Mouse (Mus musculus): Measurements from ENCODE around the gene Ankrd49. TPM values are rescaled to one million over a fixed set of nuclear protein-coding genes. Genes with fewer than 3 reads are reported as not detected.

Gene Ankrd49
- total RNA-seq (2021), result 1 to 10 TPM; 8.0 to 8.1 TPM
- long read RNA-seq, experiment 1, partial matches to known transcripts, result 0 of 5 reads
- long read RNA-seq, experiment 1, other reads (novel, unspliced or antisense), result 2 of 5 reads
- long read RNA-seq, experiment 2, partial matches to known transcripts, result 0 of 4 reads
- long read RNA-seq, experiment 2, other reads (novel, unspliced or antisense), result 0 of 4 reads

DNA sequence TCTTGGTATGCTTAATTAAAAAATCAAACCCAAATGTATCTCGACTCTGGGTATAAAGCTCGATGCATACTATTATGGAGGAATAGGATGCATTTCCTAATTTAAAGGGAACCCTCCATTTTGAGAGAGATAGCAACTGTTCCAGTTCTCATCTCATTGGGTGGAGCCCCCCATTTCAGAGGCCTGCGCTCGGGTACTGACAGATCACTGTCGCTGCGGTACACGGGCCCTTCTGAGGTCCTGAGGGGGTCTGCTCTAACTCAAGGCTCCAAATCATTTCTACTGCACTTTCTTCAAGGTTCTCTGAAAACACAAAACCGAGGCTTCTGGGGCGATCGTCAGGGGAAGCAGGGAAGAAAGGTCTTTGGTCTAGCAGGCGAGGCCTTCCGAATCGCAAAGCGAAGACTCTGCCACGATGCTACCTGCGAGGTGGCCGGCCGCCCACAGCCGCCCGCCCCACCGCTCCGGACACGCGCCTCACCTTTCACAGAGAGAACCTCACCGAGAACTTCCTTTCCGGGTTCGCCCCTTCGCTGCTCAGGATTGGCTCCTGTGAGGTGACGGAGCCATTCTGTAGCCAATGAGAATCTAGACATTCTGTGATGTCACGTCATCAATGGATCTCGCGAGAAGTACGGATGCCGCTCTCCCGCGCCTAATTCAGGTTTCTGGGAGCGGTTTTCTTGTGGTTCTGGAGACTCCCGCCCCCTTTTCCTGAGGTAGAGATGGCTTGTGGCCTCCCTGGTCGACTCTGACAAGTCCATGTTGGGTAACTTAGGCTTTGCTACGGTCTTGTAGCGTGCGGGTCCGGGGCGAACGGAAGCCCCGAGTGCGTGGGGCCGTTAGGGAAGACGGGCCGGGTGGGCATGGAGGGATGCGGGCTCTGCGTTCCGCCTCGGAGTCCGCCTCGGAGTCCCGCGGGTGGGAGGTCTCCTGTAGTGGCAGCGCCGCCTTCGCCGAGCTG is at the start of gene Ankrd49, which contains the start of gene Mre11a:
TSS of gene Ankrd49 (minus strand) at position 818 of the 964 bp plus-strand sequence.
TSS of gene Mre11a (plus strand) at position 616 of the 964 bp plus-strand sequence.
- DNase-seq, result peak; percentile 87 to 93
- intact Hi-C loops (cut with DNase I), result no loop called here

DNA sequence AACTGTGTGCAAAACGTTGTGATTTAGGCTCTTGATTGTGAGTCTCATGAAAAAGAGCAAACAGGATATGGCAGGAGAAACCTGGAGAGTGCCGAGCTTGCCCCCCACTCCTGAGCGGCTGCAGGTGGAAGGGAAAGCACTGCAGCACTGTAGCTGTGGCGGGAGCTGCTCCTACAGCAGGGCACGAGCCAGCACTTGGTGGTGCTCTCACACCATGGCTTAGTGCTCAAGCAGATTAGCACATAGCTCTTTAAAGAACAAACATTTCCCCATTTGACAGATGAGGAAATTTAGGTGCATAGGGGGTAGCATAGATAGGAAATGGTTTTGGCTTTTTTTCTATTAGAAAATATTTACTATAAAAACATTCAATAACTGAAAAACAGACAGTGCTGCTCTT is 47.4 kb upstream of the Ankrd49 start:
- DNase-seq, result no peak
- intact Hi-C loops (cut with DNase I), result no loop called here

DNA sequence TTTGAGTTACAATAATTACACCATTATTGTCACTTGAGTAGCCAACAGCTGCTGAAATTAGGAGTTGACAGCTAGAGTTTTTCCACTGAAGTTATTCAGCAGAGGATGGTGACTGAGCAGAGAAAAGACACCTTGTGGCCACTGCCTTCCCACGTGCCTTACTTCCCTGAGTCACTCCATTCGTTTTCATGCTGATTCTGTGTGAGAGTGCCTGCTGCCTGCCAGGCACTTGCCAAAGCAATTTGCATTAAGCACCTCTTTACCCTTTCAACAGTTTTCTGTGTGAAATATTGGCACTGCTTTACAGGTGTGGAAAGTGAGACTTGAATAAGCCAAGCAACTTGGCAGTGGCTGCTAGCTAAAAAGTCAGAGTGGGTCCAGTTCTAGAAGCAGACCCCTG is 43.2 kb upstream of the Ankrd49 start:
- intact Hi-C loops (cut with DNase I), result no loop called here

DNA sequence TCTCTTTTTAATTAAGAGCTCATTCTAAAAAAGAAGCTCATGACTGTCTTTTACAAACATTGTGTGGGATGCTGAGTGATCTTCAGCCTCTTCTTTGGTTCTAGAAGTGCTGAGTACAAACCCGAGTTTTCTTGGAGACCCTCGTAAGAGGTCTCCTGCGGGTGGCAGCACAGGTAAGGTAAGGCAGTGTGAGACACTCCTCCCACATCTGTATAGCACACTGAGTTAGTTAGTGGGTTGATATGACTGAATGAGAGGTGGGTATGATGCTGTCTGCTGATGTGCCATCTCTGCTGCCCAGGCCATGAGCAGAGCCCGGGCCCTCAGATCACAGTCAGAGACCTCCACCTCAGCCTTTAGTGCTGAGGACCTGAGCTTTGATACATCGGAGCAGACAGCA is 40.2 kb upstream of the Ankrd49 start:
- DNase-seq, result no peak
- intact Hi-C loops (cut with DNase I), result loop anchor here (2.0 kb wide), 1 partner anchor 190 kb away; no protein-coding TSS in a partner anchor

More for the DNA sequence above, 43.2 kb upstream of the Ankrd49 start:
- DNase-seq, result no peak

DNA sequence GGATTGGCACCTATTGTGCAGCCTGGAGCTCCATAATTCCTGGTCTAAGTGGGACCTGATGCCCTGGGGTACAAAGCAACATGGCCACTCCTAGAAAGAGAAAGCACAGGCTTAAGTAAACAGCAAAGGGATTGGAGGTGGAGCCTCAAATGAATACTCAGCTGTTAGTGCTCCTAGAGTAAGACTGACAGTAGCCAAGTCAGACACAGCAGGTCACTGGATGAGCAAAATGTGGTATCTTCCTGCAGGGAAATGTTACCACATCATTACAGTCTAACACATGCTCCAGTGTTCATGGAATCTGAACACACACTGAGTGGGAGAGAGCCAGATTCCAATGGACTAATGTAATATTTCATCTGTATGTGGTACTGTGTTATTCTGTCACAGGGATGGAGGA is 36.7 kb upstream of the Ankrd49 start:
- DNase-seq, result no peak
- intact Hi-C loops (cut with DNase I), result no loop called here

DNA sequence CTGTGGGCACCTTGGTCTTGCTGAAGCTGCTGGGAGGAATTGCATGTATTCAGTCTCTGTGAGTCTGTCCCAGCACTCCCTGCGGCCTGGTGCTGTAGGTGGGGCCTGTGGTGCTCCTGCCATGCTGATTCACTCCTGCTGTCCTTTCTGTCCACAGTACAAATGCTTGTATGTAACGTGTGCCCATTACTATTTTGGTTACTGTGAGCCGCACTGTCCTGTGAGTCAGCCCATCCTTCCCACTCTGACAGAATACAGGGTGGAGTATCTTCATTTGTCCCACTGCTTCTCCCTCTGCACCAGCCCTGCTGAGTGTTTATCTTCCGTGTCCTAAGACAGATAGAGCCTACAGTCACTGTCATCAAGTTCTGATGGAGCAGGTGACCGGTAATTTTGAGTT is 25.5 kb upstream of the Ankrd49 start:
- intact Hi-C loops (cut with DNase I), result no loop called here
- no peak for DNase-seq

DNA sequence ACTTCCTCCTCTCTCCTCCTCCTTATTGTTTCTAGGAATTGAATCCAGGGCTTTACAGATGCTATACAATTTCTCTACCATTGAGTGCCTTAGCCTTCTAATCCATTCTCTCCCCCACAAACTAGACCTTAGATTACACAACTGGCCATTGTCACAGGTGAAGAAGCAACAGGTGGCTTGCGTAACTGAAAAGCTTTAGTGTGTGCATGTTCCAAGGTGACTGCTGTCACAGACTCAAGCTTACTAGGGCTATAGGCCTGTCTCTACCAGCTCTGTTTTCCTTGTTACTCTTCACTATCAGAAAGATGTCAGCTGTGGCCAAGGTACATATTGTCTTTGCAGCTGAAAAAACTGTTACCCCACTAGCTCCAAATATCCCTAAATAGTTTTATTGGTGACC is 22.1 kb upstream of the Ankrd49 start:
- intact Hi-C loops (cut with DNase I), result no loop called here
- DNase-seq, result no peak

DNA sequence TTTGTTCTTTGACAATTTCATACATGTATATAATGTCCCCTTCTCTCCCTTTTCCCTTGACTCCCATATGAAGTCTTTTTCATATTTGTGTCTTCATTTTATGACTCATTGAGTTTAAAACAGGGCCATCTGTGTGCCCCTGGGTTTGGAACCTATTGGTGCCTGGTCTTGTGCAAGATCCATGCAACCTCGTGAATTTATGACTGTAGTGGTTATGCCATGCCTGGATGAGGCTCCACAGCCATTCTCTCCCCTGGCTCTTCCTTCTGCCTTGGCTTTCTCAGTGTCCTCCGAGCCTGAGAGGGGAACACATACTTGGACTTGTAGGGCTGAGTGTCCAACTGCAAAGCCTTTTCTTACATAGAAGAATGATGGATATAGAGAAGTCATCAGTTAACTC is 21.1 kb upstream of the Ankrd49 start:
- intact Hi-C loops (cut with DNase I), result no loop called here
- DNase-seq, result no peak

DNA sequence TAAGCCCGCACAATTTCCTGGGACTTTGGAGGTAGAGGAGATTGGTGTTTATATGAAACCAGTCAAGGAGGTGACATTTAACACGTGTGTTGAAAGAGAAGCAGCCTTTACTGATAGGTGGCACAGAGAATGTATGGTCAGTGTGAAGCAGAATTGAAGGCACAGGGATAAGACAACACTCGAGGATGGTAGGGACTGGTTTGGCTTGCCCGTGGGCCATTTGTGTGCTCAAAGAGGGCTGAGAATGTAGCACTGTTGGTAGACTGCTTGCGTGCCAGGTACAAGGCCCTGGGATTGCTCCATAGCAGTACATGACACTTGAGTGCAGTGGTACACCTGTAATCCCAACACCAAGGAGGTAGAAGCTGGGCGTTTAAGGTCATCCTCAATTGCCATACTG is 2.7 kb upstream of the Ankrd49 start:
- no peak for DNase-seq
- intact Hi-C loops (cut with DNase I), result no loop called here

DNA sequence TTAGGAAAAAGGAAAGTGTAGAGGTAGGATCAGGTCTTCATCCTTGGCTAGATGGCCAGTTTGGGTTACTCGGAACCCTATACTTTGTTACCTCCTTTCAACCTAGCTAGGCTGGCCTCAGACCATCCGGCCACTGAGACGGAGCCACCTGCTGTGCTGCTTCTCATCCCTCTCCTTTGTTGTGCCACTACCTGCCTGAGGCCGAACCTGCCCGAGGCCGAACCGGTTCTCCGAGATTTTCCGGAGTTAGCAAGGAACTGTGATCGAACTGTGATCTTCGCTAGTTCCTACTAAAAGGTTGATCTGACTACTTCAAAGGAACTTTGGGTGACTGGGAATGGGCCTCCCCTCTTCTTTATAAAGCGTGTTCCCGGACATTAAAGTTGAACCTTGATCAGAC is 6.3 kb downstream of the Ankrd49 start:
- intact Hi-C loops (cut with DNase I), result no loop called here
- DNase-seq, result no peak

DNA sequence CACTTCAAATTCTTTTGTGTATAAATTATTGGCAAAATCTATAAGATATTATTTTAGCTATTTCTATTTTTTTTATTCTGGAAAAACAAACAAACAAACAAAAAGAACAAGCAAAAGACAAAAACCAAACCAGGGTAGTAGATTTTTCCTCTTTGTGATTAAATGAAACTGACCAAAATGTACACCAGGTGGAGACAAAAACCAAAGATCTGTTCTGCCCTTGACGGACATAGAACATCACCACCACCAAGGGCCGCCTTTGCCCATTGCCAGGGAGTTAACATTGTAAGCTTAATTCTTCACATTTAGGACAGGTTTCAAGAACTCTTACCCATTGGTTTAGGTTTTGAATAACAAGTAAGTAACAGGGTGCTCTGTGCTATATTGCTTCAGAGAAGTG is 10.8 kb downstream of the Ankrd49 start:
- no peak for DNase-seq

DNA sequence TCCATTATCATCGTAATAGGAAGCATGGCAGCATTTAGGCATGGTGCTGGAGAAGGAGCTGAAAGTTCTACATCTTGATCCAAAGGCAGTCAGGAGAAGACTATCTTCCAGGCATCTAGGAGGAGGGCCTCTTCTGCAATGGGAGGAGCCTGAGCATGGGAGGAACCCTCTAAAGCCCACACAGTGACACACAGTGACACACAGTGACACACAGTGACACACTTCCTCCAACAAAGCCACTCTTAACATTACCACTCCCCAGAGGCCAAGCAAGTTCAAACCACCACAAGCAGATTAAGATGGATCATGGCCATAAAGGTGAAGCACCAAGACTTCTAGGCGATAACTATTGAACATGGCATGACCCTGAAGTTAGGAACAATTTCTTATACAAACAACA is 12.6 kb downstream of the Ankrd49 start:
- DNase-seq, result no peak
- intact Hi-C loops (cut with DNase I), result loop anchor here (2.0 to 5.0 kb wide), 2 partner anchors 243 to 440 kb away; no protein-coding TSS in a partner anchor

More for the DNA sequence above, 10.8 kb downstream of the Ankrd49 start:
- intact Hi-C loops (cut with DNase I), result loop anchor here (2.0 to 5.0 kb wide), 2 partner anchors 241 to 438 kb away; no protein-coding TSS in a partner anchor

DNA sequence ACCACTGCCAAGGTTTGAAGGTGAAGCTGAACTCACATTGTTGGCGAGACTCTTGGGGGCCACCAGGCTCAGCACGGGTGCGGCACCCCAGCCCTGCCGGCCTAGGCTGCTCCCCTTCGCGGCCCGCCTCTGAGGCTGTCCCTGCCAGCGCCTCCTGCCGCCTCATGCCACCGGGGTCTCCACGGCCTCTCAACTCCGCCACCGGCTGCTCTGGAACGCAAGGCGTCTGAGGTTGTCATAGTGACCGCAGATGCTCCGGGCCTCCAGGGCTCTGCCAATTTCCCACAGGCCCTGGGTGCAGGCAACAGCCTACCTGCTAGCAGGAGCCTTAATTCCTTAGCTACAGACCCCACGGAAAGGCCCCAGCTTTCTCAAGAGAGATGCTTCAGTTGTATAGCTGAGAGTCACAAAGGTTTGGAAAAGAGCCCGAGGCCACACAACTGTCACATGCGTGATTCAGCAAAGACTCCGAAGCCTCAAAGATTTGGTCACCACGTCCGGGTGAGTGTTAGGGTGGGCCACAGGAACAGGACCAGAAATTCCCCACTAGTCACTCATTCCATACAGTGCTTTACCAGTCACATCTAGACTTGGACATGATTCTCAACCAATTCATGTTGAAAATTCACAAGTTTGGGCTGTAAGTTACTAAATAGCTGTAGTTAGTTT is 13.7 kb downstream of the Ankrd49 start, which contains the start of gene 1700012B09Rik:
TSS of gene 1700012B09Rik (minus strand) at position 228 of the 669 bp plus-strand sequence.
- intact Hi-C loops (cut with DNase I), result loop anchor here (5.0 kb wide), 1 partner anchor 441 kb away; no protein-coding TSS in a partner anchor
- no peak for DNase-seq

DNA sequence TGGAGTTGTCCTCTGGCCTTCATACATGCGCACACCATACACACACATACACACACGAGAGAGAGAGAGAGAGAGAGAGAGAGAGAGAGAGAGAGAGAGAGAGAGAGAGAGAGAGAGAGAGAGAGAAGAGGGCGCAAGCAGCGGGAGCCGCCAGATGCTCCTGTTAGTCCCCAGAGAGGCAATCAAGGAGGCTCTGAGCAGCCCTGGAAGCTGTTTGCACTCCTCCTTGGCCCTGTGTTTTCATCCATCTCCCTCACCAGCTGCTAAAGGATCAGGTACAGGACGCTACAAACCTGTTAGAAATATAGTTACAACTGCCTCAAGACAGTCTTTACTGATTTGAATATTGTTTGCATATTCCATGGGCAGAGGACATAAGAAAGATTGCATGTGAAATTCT is 14.8 kb downstream of the Ankrd49 start:
- intact Hi-C loops (cut with DNase I), result loop anchor here (5.0 kb wide), 2 partner anchors 73 to 442 kb away; no protein-coding TSS in a partner anchor
- DNase-seq, result no peak

DNA sequence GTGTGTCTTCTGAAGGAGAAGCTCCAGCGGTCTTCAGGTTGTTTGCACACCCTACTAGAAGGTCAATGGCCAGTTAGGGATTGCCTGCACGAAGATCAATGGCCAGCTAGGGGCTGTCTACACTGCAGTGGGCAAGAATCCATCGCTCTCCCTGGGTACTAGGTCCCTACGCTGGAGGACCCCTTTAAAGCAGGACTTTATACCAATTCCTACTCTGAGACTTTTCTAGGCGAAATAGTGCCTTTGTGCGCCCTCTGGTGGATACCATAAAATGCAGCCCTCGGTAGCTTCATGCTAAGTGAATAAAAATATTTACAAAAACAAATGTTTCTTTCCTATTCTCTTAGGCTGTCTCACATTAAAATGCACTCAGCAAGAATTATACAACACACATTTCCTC is 19.9 kb downstream of the Ankrd49 start:
- intact Hi-C loops (cut with DNase I), result loop anchor here (5.0 kb wide), 2 partner anchors 67 to 242 kb away; no protein-coding TSS in a partner anchor
- DNase-seq, result peak; percentile 42 to 63

DNA sequence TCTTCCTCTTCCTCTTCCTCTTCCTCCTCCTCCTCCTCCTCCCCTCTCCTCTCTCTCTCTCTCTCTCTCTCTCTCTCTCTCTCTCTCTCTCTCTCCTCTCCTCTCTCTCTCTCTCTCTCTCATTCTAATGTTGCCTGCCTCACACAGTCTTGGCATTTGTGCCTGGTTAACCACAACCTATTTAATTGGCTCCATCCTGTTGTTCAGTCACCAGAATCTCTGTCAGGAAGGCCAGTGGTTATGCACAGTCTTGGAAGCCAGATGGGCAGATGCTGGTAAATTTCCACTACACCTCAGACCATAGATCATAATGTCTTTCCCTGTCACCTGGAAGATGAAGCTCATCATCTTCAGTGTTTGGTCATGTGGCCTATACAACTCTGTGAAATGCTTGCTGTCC is 25.4 kb downstream of the Ankrd49 start:
- DNase-seq, result no peak
- intact Hi-C loops (cut with DNase I), result no loop called here

DNA sequence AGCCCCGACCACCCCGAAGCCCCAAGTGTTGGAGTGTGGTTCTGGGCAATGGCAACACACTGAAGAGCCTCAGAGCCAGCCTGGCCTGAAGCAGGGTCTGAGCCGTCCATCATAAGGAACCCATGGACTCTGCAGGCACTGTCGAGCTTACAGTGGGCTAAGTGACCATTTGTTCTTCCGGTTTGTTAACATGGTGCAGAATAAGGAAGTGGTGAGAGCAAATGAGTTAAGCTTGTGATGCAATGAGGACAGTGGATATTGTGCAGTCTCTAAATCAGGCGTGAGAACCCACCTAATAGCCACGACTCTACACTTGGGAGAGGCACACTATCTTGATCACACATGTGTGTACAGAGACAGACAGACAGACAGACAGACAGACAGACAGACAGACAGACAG is 26.1 kb downstream of the Ankrd49 start:
- intact Hi-C loops (cut with DNase I), result no loop called here
- DNase-seq, result no peak

DNA sequence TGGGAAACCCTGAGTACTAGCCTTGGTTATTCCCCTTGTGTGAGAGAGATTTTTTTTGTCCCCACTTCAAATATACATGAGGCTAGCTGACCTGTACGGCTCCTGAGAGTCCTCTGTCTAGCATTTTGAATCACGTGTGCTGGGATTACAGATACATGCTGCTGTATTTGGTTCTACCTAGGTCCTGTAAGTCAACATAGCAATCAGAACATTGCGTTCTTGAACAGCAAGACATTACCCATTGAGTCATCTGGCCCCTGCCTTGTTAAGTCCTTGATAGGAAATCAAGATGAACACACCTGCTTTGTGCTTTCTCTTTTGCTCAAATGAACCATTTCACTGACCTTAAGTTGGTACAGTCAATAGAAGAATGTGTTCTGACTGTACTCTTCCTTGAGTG is 30.2 kb downstream of the Ankrd49 start:
- intact Hi-C loops (cut with DNase I), result no loop called here
- no peak for DNase-seq

DNA sequence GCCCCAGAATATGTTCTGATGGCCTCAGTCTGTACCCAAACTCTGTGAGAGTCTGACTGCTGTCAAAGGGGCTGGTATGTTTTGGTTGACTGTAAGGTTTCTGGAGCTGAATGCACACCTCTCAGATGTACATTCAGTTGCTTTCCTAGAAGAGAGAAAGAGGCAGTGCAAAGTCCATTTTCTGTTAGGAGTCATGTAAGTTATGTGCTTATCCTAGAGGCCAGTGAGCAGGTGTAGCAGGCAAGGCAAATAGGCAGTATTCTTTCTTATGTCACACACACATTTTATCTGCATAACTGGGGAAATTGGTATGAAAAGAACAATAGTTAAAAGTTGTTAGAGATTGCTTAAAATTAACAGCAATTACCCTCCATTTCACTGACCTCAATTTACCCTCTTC is 30.7 kb downstream of the Ankrd49 start:
- DNase-seq, result no peak
- intact Hi-C loops (cut with DNase I), result no loop called here

DNA sequence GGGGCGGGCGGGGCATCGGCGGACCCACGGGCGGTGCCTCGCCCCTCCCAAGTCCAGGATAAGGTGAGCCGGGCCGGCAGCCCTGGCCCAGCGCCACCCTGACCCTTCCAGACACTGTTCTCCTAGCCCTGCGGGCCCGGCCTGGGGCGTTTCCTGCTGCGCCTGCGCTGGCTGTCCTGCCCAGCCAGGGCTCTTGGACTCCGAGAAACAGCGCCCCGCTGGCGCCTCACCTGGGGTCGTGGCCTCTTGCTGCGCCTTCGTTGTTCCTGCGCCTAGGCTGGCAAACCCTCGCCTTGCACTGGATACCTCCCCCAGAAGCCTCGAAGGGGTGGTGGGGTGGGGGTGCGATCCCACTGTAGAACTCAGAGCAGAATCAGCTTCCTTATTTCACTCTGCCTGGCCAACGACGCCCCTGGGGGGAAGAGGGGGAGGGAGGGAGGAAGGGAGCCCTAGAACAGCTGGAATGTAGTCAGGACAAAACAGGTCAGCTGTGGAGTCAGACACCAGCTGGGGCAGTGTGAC is 32.6 kb downstream of the Ankrd49 start, which contains the start of gene Fut4:
TSS of gene Fut4 (minus strand) at position 393 of the 522 bp plus-strand sequence.
- peak; percentile 68 to 69 for DNase-seq

More for the DNA sequence above, 32.6 kb downstream of the Ankrd49 start, which contains the start of gene Fut4:
- intact Hi-C loops (cut with DNase I), result no loop called here
